Mouse (Mus musculus) kidney, embryonic 14.5 days (tissue): ENCODE data around the gene Foxs1. TPM values are rescaled to one million over a fixed set of nuclear protein-coding genes. Genes with fewer than 3 reads are reported as not detected.

ENCODE experiments used
- ATAC-seq: fragments of 200-750 bp; cut with Nextera tagmentation; 2 replicates; pipeline ENCODE4 v1.8.0; 2017; ENCODE audit warnings: moderate number of reproducible peaks, mild to moderate bottlenecking, moderate TSS enrichment, moderate library complexity; ENCODE audit not compliant: low FRiP score, low TSS enrichment
- H3K27ac ChIP-seq: fragments of 300-500 bp; sonication (generic); 2 replicates; pipeline ENCODE4 v1.5.1; 2014; ENCODE audit warnings: low read depth, mild to moderate bottlenecking, low read length, moderate library complexity, mixed read lengths
- H3K27me3 ChIP-seq: fragments of 300-500 bp; sonication (generic); 2 replicates; pipeline ENCODE4 v1.6.1; 2014; ENCODE audit warnings: mild to moderate bottlenecking, low read length; ENCODE audit not compliant: control insufficient read depth, insufficient read depth
- H3K36me3 ChIP-seq: fragments of 300-500 bp; sonication (generic); 2 replicates; pipeline ENCODE4 v1.6.1; 2014; ENCODE audit warnings: low read length, mixed read lengths; ENCODE audit not compliant: control insufficient read depth, insufficient read depth
- H3K4me1 ChIP-seq: fragments of 300-500 bp; sonication (generic); 2 replicates; pipeline ENCODE4 v1.6.1; 2014; ENCODE audit warnings: low read length, mixed read lengths; ENCODE audit not compliant: control insufficient read depth, insufficient read depth
- H3K4me2 ChIP-seq: fragments of 300-500 bp; sonication (generic); replicated peaks from 2 replicates; pipeline ENCODE4 v1.6.1; 2014; ENCODE audit warnings: low read depth, mild to moderate bottlenecking, low read length
- H3K4me3 ChIP-seq: fragments of 300-500 bp; sonication (generic); 2 replicates; pipeline ENCODE4 v1.5.1; 2014; ENCODE audit warnings: mild to moderate bottlenecking, low read length
- H3K9ac ChIP-seq: fragments of 300-500 bp; sonication (generic); 2 replicates; pipeline ENCODE4 v1.6.1; 2014; ENCODE audit warnings: low read depth, mild to moderate bottlenecking, low read length, moderate library complexity
- H3K9me3 ChIP-seq: fragments of 300-500 bp; sonication (generic); 2 replicates; pipeline ENCODE4 v1.6.1; 2016; ENCODE audit warnings: low read length; ENCODE audit not compliant: control insufficient read depth
- WGBS: fragments of 180-500 bp; shearing (Covaris S2); extraction: QIAGEN DNeasy Blood & Tissue Kit; methylation state at CpG from one replicate; pipeline ENCODE4 v1.1.7; 2014; 5-methylcytosine and 5-hydroxymethylcytosine counted together
- polyA plus RNA-seq: library from polyadenylated mRNA; unstranded; fragments of >200 nt; fragmentation: Nextera tagmentation; extraction: Ambion mirVana; gene quantifications from 2 replicates; pipeline ENCODE4 v1.2.1, GENCODE M21; 2014

Foxs1 gene
- 4.4 and 4.8 TPM in 2 replicates for polyA plus RNA-seq

GRCm38 (mm10) chr2:152933048-152933447 is at the start of gene Foxs1:
Gene Foxs1, minus strand, starts transcription at chr2:152933208.
- Histone ChIP-seq H3K9ac (no peak within 1 kb of the TSS), H3K4me1 (peaks cover 33% of the 10 kb centered on the region), H3K4me3 (peak within 1 kb of the TSS; percentile 3; the same call in 1 of the 2 replicates), H3K27ac (peak within 1 kb of the TSS; percentile 32; the same call in 1 of the 2 replicates), H3K27me3 (no peaks in the 10 kb centered on the region), H3K4me2 (peak within 1 kb of the TSS; percentile 13; the same call in 1 of the 2 replicates), H3K36me3 (no peaks in the 10 kb centered on the region), H3K9me3 (no peaks in the 10 kb centered on the region)
- 0 out of 2 replicates have a peak, but pooled peaks have one; percentile 45 for ATAC-seq
- WGBS = 23% methylated on average over 9 of the region's 9 CpGs

- WGBS = 71% methylated on average over 3 of the region's 3 CpGs
- Histone ChIP-seq H3K4me1 (no peaks in the 10 kb centered on the region), H3K9me3 (no peaks in the 10 kb centered on the region)
Observed at GRCm38 (mm10) chr2:152976991-152977390, 44.0 kb upstream of the Foxs1 start.

GRCm38 (mm10) chr2:152965555-152965954 is 32.5 kb upstream of the Foxs1 start:
- H3K27ac ChIP-seq = no peak overlapping the region
- H3K36me3 ChIP-seq = no peaks in the 10 kb centered on the region
- H3K4me1 ChIP-seq = peaks cover 3% of the 10 kb centered on the region; the same call in 1 of the 2 replicates
- no peak overlapping the region for H3K4me2 ChIP-seq
- no peaks in the 10 kb centered on the region for H3K9me3 ChIP-seq
- 70% methylated on average over 4 of the region's 4 CpGs for WGBS
- H3K4me3 ChIP-seq = no peak overlapping the region
- no peak for ATAC-seq
- no peak overlapping the region for H3K9ac ChIP-seq
- no peaks in the 10 kb centered on the region for H3K27me3 ChIP-seq

More at GRCm38 (mm10) chr2:152976991-152977390, 44.0 kb upstream of the Foxs1 start:
- ATAC-seq = no peak
- Histone ChIP-seq H3K36me3 (no peaks in the 10 kb centered on the region), H3K27me3 (no peaks in the 10 kb centered on the region), H3K4me3 (no peak overlapping the region), H3K9ac (no peak overlapping the region), H3K27ac (no peak overlapping the region), H3K4me2 (no peak overlapping the region)

- Histone ChIP-seq H3K4me3 (peak within 1 kb of the TSS; percentile 34), H3K9me3 (no peaks in the 10 kb centered on the region), H3K4me1 (peaks cover 3% of the 10 kb centered on the region; the same call in 1 of the 2 replicates), H3K9ac (peak within 1 kb of the TSS; percentile 38), H3K4me2 (peak within 1 kb of the TSS; percentile 56), H3K36me3 (no peaks in the 10 kb centered on the region), H3K27ac (no peak within 1 kb of the TSS), H3K27me3 (no peaks in the 10 kb centered on the region)
- peak; percentile 93 for ATAC-seq
- 2% methylated on average over 34 of the region's 34 CpGs for WGBS
Observed at GRCm38 (mm10) chr2:152962091-152962793, 29.2 kb upstream of the Foxs1 start, which contains the start of gene Ttll9. Gene Ttll9, plus strand, starts transcription at chr2:152962485.

- Histone ChIP-seq H3K27me3 (no peaks in the 10 kb centered on the region; the same call in 1 of the 2 replicates), H3K4me2 (no peak overlapping the region), H3K9me3 (no peaks in the 10 kb centered on the region), H3K9ac (no peak overlapping the region), H3K27ac (no peak overlapping the region), H3K4me3 (no peak overlapping the region), H3K36me3 (no peaks in the 10 kb centered on the region), H3K4me1 (peaks cover 3% of the 10 kb centered on the region; the same call in 1 of the 2 replicates)
- WGBS = 79% methylated on average over 3 of the region's 3 CpGs
- no peak for ATAC-seq
Observed at GRCm38 (mm10) chr2:152958116-152958515, 25.1 kb upstream of the Foxs1 start.

- peak overlapping the region; percentile 74 for H3K4me3 ChIP-seq
- peak overlapping the region; percentile 66 for H3K9ac ChIP-seq
- peaks cover 26% of the 10 kb centered on the region for H3K27me3 ChIP-seq
- ATAC-seq = peak; percentile 59
- H3K4me2 ChIP-seq = peak overlapping the region; percentile 100
- H3K27ac ChIP-seq = no peak overlapping the region
- 11% methylated on average over 13 of the region's 13 CpGs for WGBS
- H3K9me3 ChIP-seq = no peaks in the 10 kb centered on the region
- H3K4me1 ChIP-seq = peaks cover 4% of the 10 kb centered on the region; the same call in 1 of the 2 replicates
- no peaks in the 10 kb centered on the region for H3K36me3 ChIP-seq
Observed at GRCm38 (mm10) chr2:152951850-152952720, 19.1 kb upstream of the Foxs1 start.

GRCm38 (mm10) chr2:152951065-152951849 is 18.2 kb upstream of the Foxs1 start, which contains the start of gene Dusp15:
Gene Dusp15, minus strand, starts transcription at chr2:152951698.
- Histone ChIP-seq H3K27ac (no peak within 1 kb of the TSS), H3K9ac (peak within 1 kb of the TSS; percentile 66)
- WGBS = under 1% methylated on average over 41 of the region's 54 CpGs

GRCm38 (mm10) chr2:152950358-152951064 is 17.5 kb upstream of the Foxs1 start:
- Histone ChIP-seq H3K4me2 (peak overlapping the region; percentile 100), H3K4me1 (peaks cover 4% of the 10 kb centered on the region; the same call in 1 of the 2 replicates), H3K27ac (no peak overlapping the region), H3K27me3 (peaks cover 34% of the 10 kb centered on the region), H3K9ac (no peak overlapping the region), H3K9me3 (no peaks in the 10 kb centered on the region), H3K36me3 (no peaks in the 10 kb centered on the region), H3K4me3 (peak overlapping the region; percentile 74; the same call in 1 of the 2 replicates)
- ATAC-seq = no peak
- 36% methylated on average over 11 of the region's 11 CpGs for WGBS

More at GRCm38 (mm10) chr2:152951065-152951849, 18.2 kb upstream of the Foxs1 start, which contains the start of gene Dusp15:
- no peaks in the 10 kb centered on the region for H3K9me3 ChIP-seq
- H3K27me3 ChIP-seq = peaks cover 28% of the 10 kb centered on the region
- H3K36me3 ChIP-seq = no peaks in the 10 kb centered on the region
- H3K4me1 ChIP-seq = peaks cover 4% of the 10 kb centered on the region; the same call in 1 of the 2 replicates
- peak within 1 kb of the TSS; percentile 74 for H3K4me3 ChIP-seq
- peak within 1 kb of the TSS; percentile 100 for H3K4me2 ChIP-seq
- peak; percentile 56 for ATAC-seq
